ENCODE assay signal across 9 mouse cellular contexts in genomic region chr11:76085898-76086591, GRCm38 (mm10). TPM values are rescaled to one million over a fixed set of nuclear protein-coding genes. Genes with fewer than 3 reads are reported as not detected.
DNase-seq lines count a peak whose midpoint lies in the region; ATAC-seq lines count a peak whose summit lies in the region.
"Had no signal": no experiment of that assay in that cellular context is flagged by ENCODE, and none has a peak within 500 bp of the region (broad histone marks: within the 10 kb centered on the region; RNA-seq: fewer than 3 reads in every experiment).

No protein-coding gene starts in this region.

- H3K4me1 ChIP-seq in kidney, embryonic 14.5 days (ENCODE audit: control insufficient read depth, insufficient read depth, low read length) = no peaks in the 10 kb centered on the region
- no peaks in the 10 kb centered on the region for H3K4me1 ChIP-seq in liver, embryonic 13.5 days (replicated peaks)
- H3K4me1 ChIP-seq: lung, embryonic 15.5 days had no signal

- peaks cover 12% of the 10 kb centered on the region; the same call in 1 of the 2 replicates for H3K36me3 ChIP-seq in kidney, embryonic 14.5 days (ENCODE audit: control insufficient read depth, insufficient read depth, low read length)
- H3K36me3 ChIP-seq in liver, embryonic 13.5 days = peaks cover 37% of the 10 kb centered on the region

- ATAC-seq in kidney, embryonic 14.5 days (ENCODE audit: low FRiP score, low TSS enrichment) = no peak
- ATAC-seq in common myeloid progenitor, adult 5-6 weeks (replicated peaks; ENCODE audit: low read depth, poor library complexity, severe bottlenecking) = 0 out of 2 replicates have a peak, but pooled peaks have one; percentile 47
- ATAC-seq in liver, embryonic 13.5 days (ENCODE audit: low read depth) = no peak

- peak; percentile 70 for DNase-seq in kidney, adult 18-20 months
- peak; percentile 45 for DNase-seq in CD4-positive helper T cell, adult 2 months (ENCODE audit: low read depth, low spot score)
- DNase-seq in NIH3T3 (ENCODE audit: low read depth) = peak; percentile 68
- DNase-seq in liver, embryonic 13.5 days = peak; percentile 23
- peak; percentile 23 to 70 for DNase-seq in spleen, adult 18-20 months
- no peak for DNase-seq in frontal cortex, postnatal 14 days (ENCODE audit: low spot score in 2 of 2)

- H3K9me3 ChIP-seq in kidney, embryonic 14.5 days (ENCODE audit: control insufficient read depth, low read length) = no peaks in the 10 kb centered on the region
- no peaks in the 10 kb centered on the region for H3K9me3 ChIP-seq in liver, embryonic 13.5 days (replicated peaks)
- H3K9me3 ChIP-seq: lung, embryonic 15.5 days had no signal

- H3K4me2 ChIP-seq in kidney, embryonic 14.5 days (replicated peaks; ENCODE audit: low read depth, low read length) = no peak overlapping the region
- H3K4me2 ChIP-seq in liver, embryonic 13.5 days = no peak overlapping the region
- H3K4me2 ChIP-seq: lung, embryonic 15.5 days had no signal

- 76% methylated on average over 5 of the region's 5 CpGs for WGBS in kidney, embryonic 14.5 days
- WGBS in liver, embryonic 13.5 days (ENCODE audit: insufficient replicate concordance) = 73% methylated on average over 5 of the region's 5 CpGs

- H3K27me3 ChIP-seq in kidney, embryonic 14.5 days (ENCODE audit: control insufficient read depth, insufficient read depth, low read length) = no peaks in the 10 kb centered on the region
- no peaks in the 10 kb centered on the region for H3K27me3 ChIP-seq in liver, embryonic 13.5 days
- H3K27me3 ChIP-seq: lung, embryonic 15.5 days had no signal

- no peak overlapping the region for H3K4me3 ChIP-seq in kidney, embryonic 14.5 days (ENCODE audit: low read length)
- no peak overlapping the region for H3K4me3 ChIP-seq in liver, embryonic 13.5 days (replicated peaks)
- H3K4me3 ChIP-seq: lung, embryonic 15.5 days had no signal

- H3K27ac ChIP-seq in kidney, embryonic 14.5 days (ENCODE audit: low read depth, low read length) = no peak overlapping the region
- no peak overlapping the region for H3K27ac ChIP-seq in liver, embryonic 13.5 days
- H3K27ac ChIP-seq: lung, embryonic 15.5 days had no signal

- H3K9ac ChIP-seq in kidney, embryonic 14.5 days (ENCODE audit: low read depth, low read length) = no peak overlapping the region
- no peak overlapping the region for H3K9ac ChIP-seq in liver, embryonic 13.5 days
- H3K9ac ChIP-seq: lung, embryonic 15.5 days had no signal

RNA-seq across cellular contexts. Expression of gene Rflnb, which starts 58.5 kb away (rescaled TPM):
- polyA plus RNA-seq in kidney, embryonic 14.5 days (2014; fragmentation: Nextera tagmentation; extraction: Ambion mirVana) = 20.7 and 23.3 TPM in 2 replicates
- total RNA-seq in common myeloid progenitor, adult 5-6 weeks (2017) = 2.0 and 2.6 TPM in 2 replicates
- polyA plus RNA-seq in liver, embryonic 13.5 days (2015; fragmentation: Nextera tagmentation; extraction: Ambion mirVana) = 3.0 and 3.1 TPM in 2 replicates

Comparison
In these comparisons a context has a peak if more than half of its experiments do, and no peak if none do; other contexts are left out.
1. DNase-seq: peak in kidney, adult 18-20 months (single experiment), CD4-positive helper T cell, adult 2 months (single experiment), NIH3T3 (single experiment), liver, embryonic 13.5 days (single experiment) and spleen, adult 18-20 months (2 of 2); none in frontal cortex, postnatal 14 days (0 of 2).